Mouse (Mus musculus): ENCODE data around the gene Nova2. TPM values are rescaled to one million over a fixed set of nuclear protein-coding genes. Genes with fewer than 3 reads are reported as not detected.

Nova2 gene
- polyA plus RNA-seq, 1 experiment from 2014 or later: 0.29 TPM

DNA sequence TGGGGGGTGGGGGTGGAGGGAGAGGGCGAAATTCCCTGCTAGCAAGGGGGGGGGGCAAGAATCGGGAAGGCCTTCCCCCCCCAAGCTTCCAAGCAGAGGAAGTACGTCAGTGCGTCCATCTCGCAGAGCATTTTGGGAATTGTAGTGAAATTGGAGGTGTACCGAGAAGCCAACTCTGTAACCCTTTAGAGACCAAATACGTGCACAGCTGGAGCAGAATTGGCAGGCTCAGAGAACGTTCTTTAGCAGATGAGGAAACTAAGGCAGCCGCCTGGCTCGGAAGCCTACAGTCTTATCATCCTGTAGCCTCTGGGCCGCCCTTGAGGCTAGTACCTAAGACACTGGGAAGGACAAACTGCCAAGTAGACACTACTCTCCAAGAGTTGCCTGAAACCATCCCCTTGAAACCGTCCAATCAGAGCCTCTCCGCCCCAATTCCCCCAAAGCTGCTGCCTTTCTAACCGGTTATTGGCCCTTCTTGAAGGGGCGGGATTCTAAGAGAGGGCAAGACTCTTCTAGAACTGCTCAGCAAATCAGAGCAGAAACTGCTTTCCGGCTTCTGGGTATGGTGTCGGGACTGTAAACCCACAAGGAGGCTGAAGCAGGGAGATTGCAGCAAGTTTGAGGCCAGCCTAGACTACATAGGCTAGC lies 77.3 kb downstream of the Nova2 start:
- peak overlapping the region; percentile 30 for H3K4me3 ChIP-seq (ENCODE audit: low read depth, low read length)
- H3K4me2 ChIP-seq (ENCODE audit: low read depth, severe bottlenecking): peak overlapping the region; percentile 61
- H3K4me1 ChIP-seq (ENCODE audit: control insufficient read depth, insufficient read depth, low read length): peaks cover 23% of the 10 kb centered on the region
- H3K9me3 ChIP-seq (ENCODE audit: control insufficient read depth, low read length): no peaks in the 10 kb centered on the region
- 3% methylated on average over 17 of the region's 17 CpGs for WGBS
- H3K9ac ChIP-seq (ENCODE audit: low read length): peak overlapping the region; percentile 55
- ATAC-seq (ENCODE audit: insufficient number of reproducible peaks, low FRiP score, low TSS enrichment, low read depth) (peak; percentile 37; the same call in 1 of the 2 replicates), DNase-seq (ENCODE audit: low spot score) (peak; percentile 82)
- H3K27ac ChIP-seq (replicated peaks; ENCODE audit: low read depth, low read length): no peak overlapping the region; the same call in 1 of the 2 replicates
- H3K36me3 ChIP-seq (ENCODE audit: control insufficient read depth, insufficient read depth, low read length): peaks cover 15% of the 10 kb centered on the region
- H3K27me3 ChIP-seq (ENCODE audit: control insufficient read depth, insufficient read depth, low read length): no peaks in the 10 kb centered on the region

- Histone ChIP-seq H3K4me1 (ENCODE audit: control insufficient read depth, insufficient read depth, low read length) (peaks cover 23% of the 10 kb centered on the region), H3K4me3 (ENCODE audit: low read depth, low read length) (peak within 1 kb of the TSS; percentile 91), H3K9me3 (ENCODE audit: control insufficient read depth, low read length) (no peaks in the 10 kb centered on the region), H3K27me3 (ENCODE audit: control insufficient read depth, insufficient read depth, low read length) (no peaks in the 10 kb centered on the region), H3K27ac (replicated peaks; ENCODE audit: low read depth, low read length) (peak within 1 kb of the TSS; percentile 84), H3K9ac (ENCODE audit: low read length) (peak within 1 kb of the TSS; percentile 91), H3K4me2 (ENCODE audit: low read depth, severe bottlenecking) (peak within 1 kb of the TSS; percentile 94), H3K36me3 (ENCODE audit: control insufficient read depth, insufficient read depth, low read length) (peaks cover 15% of the 10 kb centered on the region)
- under 1% methylated on average over 83 of the region's 90 CpGs for WGBS
- ATAC-seq (ENCODE audit: insufficient number of reproducible peaks, low FRiP score, low TSS enrichment, low read depth) (peak; percentile 45; the same call in 1 of the 2 replicates), DNase-seq (ENCODE audit: low spot score) (peak; percentile 97)
These were observed 78.4 kb downstream of the Nova2 start, which contains the start of gene Irf2bp1 for GRCm38 (mm10) chr7:19003902-19004630. TSS of gene Irf2bp1 (plus strand) at chr7:19004044.

DNA sequence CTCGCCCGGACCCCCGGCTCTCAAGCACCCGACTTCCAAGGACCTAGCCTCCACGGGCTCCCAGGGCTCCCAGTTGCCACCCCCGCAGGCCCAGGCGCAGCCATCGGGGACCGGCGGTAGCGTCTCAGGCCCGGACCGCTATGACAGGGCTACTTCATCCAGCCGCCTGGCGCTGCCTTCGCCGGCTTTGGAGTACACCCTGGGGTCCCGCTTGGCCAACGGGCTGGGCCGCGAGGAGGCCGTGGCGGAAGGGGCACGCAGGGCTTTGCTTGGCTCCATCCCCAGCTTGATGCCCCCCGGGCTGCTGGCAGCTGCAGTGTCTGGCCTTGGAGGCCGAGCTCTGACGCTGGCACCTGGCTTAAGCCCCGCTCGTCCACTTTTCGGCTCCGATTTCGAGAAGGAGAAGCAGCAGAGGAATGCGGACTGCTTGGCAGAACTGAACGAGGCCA lies 79.0 kb downstream of the Nova2 start:
- Histone ChIP-seq H3K4me2 (ENCODE audit: low read depth, severe bottlenecking) (peak overlapping the region; percentile 94), H3K27me3 (ENCODE audit: control insufficient read depth, insufficient read depth, low read length) (no peaks in the 10 kb centered on the region), H3K9ac (ENCODE audit: low read length) (peak overlapping the region; percentile 91), H3K27ac (replicated peaks; ENCODE audit: low read depth, low read length) (0 out of 2 replicates have a peak overlapping the region, but pooled peaks have one; percentile 84), H3K36me3 (ENCODE audit: control insufficient read depth, insufficient read depth, low read length) (peaks cover 15% of the 10 kb centered on the region), H3K9me3 (ENCODE audit: control insufficient read depth, low read length) (no peaks in the 10 kb centered on the region), H3K4me3 (ENCODE audit: low read depth, low read length) (peak overlapping the region; percentile 91), H3K4me1 (ENCODE audit: control insufficient read depth, insufficient read depth, low read length) (peaks cover 23% of the 10 kb centered on the region)
- DNase-seq (ENCODE audit: low spot score): no peak
- WGBS: 6% methylated on average over 32 of the region's 34 CpGs
- ATAC-seq (ENCODE audit: insufficient number of reproducible peaks, low FRiP score, low TSS enrichment, low read depth): no peak

DNA sequence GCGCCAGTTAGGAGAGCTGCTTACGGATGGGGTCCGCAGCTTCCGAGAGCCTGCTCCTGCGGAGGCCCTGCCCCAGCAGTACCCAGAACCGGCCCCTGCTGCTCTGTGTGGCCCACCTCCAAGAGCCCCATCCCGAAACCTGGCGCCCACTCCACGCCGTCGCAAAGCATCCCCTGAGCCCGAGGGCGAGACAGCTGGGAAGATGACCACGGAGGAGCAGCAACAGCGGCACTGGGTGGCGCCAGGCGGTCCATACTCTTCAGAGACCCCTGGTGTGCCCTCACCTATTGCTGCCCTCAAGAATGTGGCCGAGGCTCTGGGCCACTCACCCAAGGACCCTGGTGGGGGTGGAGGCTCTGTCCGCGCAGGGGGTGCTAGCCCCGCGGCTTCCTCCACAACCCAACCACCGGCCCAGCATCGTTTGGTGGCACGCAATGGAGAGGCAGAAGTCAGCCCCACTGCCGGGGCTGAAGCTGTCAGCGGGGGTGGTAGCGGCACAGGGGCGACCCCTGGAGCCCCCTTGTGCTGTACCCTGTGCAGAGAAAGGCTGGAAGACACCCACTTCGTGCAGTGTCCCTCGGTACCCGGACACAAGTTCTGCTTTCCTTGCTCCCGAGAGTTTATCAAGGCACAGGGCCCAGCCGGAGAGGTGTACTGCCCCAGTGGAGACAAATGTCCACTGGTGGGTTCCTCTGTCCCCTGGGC lies 79.9 kb downstream of the Nova2 start:
- Histone ChIP-seq H3K4me2 (ENCODE audit: low read depth, severe bottlenecking) (peak overlapping the region; percentile 94), H3K9ac (ENCODE audit: low read length) (no peak overlapping the region)

DNA sequence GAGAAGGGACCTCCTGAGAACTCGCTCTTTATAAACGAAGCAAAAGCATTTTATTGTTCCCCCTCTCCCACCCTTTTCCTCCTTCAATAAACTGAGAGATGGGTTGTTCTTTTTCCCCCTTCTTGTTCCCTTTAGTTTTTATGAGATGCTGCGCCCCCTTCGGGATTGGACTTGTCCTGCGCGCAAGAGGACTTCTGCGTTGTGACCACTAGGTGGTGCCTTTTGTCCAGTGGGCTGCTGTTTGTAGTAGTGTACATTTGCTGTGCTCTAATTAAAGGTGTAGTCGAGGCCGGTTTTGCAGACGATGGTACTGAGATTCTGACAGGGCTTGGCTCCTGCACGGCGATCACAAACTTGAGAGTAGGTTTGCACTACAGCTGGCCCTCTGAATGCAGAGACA lies 80.8 kb downstream of the Nova2 start:
- no peak overlapping the region for H3K4me3 ChIP-seq (ENCODE audit: low read depth, low read length)
- H3K27ac ChIP-seq (replicated peaks; ENCODE audit: low read depth, low read length): no peak overlapping the region
- no peaks in the 10 kb centered on the region for H3K9me3 ChIP-seq (ENCODE audit: control insufficient read depth, low read length)
- H3K4me2 ChIP-seq (ENCODE audit: low read depth, severe bottlenecking): no peak overlapping the region; the same call in none of the 2 replicates
- H3K36me3 ChIP-seq (ENCODE audit: control insufficient read depth, insufficient read depth, low read length): peaks cover 15% of the 10 kb centered on the region
- no peaks in the 10 kb centered on the region for H3K27me3 ChIP-seq (ENCODE audit: control insufficient read depth, insufficient read depth, low read length)
- H3K4me1 ChIP-seq (ENCODE audit: control insufficient read depth, insufficient read depth, low read length): peaks cover 23% of the 10 kb centered on the region
- WGBS: 6% methylated on average over 12 of the region's 12 CpGs
- H3K9ac ChIP-seq (ENCODE audit: low read length): no peak overlapping the region
- ATAC-seq (ENCODE audit: insufficient number of reproducible peaks, low FRiP score, low TSS enrichment, low read depth): no peak
- DNase-seq (ENCODE audit: low spot score): peak; percentile 92

More for the DNA sequence above, 79.9 kb downstream of the Nova2 start:
- H3K27ac ChIP-seq (replicated peaks; ENCODE audit: low read depth, low read length): no peak overlapping the region
- peaks cover 15% of the 10 kb centered on the region for H3K36me3 ChIP-seq (ENCODE audit: control insufficient read depth, insufficient read depth, low read length)
- no peak for ATAC-seq (ENCODE audit: insufficient number of reproducible peaks, low FRiP score, low TSS enrichment, low read depth)
- WGBS: 88% methylated on average over 34 of the region's 34 CpGs
- H3K9me3 ChIP-seq (ENCODE audit: control insufficient read depth, low read length): no peaks in the 10 kb centered on the region
- no peaks in the 10 kb centered on the region for H3K27me3 ChIP-seq (ENCODE audit: control insufficient read depth, insufficient read depth, low read length)
- H3K4me1 ChIP-seq (ENCODE audit: control insufficient read depth, insufficient read depth, low read length): peaks cover 23% of the 10 kb centered on the region
- peak overlapping the region; percentile 17; the same call in 1 of the 2 replicates for H3K4me3 ChIP-seq (ENCODE audit: low read depth, low read length)
- no peak for DNase-seq (ENCODE audit: low spot score)

- Histone ChIP-seq H3K27ac (replicated peaks; ENCODE audit: low read depth, low read length) (no peak overlapping the region), H3K9me3 (ENCODE audit: control insufficient read depth, low read length) (no peaks in the 10 kb centered on the region), H3K4me3 (ENCODE audit: low read depth, low read length) (no peak overlapping the region), H3K36me3 (ENCODE audit: control insufficient read depth, insufficient read depth, low read length) (peaks cover 15% of the 10 kb centered on the region), H3K4me2 (ENCODE audit: low read depth, severe bottlenecking) (no peak overlapping the region), H3K9ac (ENCODE audit: low read length) (no peak overlapping the region), H3K27me3 (ENCODE audit: control insufficient read depth, insufficient read depth, low read length) (no peaks in the 10 kb centered on the region), H3K4me1 (ENCODE audit: control insufficient read depth, insufficient read depth, low read length) (peaks cover 30% of the 10 kb centered on the region)
- 73% methylated on average over 13 of the region's 13 CpGs for WGBS
- DNase-seq (ENCODE audit: low spot score) (no peak), ATAC-seq (ENCODE audit: insufficient number of reproducible peaks, low FRiP score, low TSS enrichment, low read depth) (no peak)
These were observed 81.6 kb downstream of the Nova2 start for GRCm38 (mm10) chr7:19007026-19007977.

- no peak overlapping the region for H3K27ac ChIP-seq (replicated peaks; ENCODE audit: low read depth, low read length)
- H3K36me3 ChIP-seq (ENCODE audit: control insufficient read depth, insufficient read depth, low read length): peaks cover 7% of the 10 kb centered on the region
- ATAC-seq (ENCODE audit: insufficient number of reproducible peaks, low FRiP score, low TSS enrichment, low read depth) (no peak), DNase-seq (ENCODE audit: low spot score) (no peak)
- 82% methylated on average over 7 of the region's 7 CpGs for WGBS
- no peaks in the 10 kb centered on the region for H3K9me3 ChIP-seq (ENCODE audit: control insufficient read depth, low read length)
- H3K4me3 ChIP-seq (ENCODE audit: low read depth, low read length): no peak overlapping the region
- H3K4me2 ChIP-seq (ENCODE audit: low read depth, severe bottlenecking): no peak overlapping the region
- H3K27me3 ChIP-seq (ENCODE audit: control insufficient read depth, insufficient read depth, low read length): no peaks in the 10 kb centered on the region
- peaks cover 17% of the 10 kb centered on the region for H3K4me1 ChIP-seq (ENCODE audit: control insufficient read depth, insufficient read depth, low read length)
- H3K9ac ChIP-seq (ENCODE audit: low read length): no peak overlapping the region
These were observed 84.9 kb downstream of the Nova2 start for GRCm38 (mm10) chr7:19010581-19010980.
